Mouse (Mus musculus) ovary, adult 18-20 months (tissue): ENCODE results near the gene Plcxd2.

Experiments
- DNase-seq: peaks from one replicate; pipeline ENCODE4 v3.0.0; 2022; ENCODE audit warnings: low spot score, mixed read lengths

The Plcxd2 gene

DNA sequence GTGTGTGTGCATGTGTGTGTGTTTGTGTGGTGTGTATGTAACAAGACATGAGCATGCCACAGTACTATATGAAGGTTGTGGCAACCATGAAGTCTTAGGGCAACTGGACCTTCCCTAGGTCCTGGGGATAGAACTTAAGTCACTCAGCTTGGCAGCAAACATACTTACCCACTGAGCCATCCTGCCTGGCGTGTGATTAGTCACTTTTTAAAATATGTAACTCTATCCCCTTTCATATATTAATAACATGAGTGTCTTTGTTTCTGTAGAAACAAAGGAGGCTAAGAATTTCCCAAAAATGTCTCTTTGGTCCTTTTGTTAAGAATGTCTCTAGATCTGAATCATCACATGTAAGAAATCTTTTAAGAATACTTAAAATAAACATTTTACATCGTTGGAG is 72.6 kb downstream of the Plcxd2 start:
- DNase-seq: no peak

DNA sequence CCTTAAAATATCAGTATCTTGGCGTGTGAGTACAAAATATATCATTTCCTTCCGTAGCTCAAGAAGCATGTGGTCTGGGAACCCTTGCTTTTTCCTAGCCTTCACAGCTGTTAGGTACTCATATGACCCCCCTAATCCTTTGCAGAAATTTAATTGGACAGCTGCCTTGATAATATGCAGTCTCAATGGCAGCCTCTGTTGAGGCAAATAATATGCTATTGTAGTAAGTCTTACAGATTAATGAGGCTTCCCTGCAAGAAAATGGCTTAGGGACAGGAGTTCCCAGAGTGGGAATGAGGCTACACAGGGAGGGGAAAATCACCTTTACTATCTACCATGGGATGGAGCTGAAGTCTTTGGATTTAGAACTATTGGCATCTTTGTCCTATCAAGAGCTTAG is 73.5 kb downstream of the Plcxd2 start:
- no peak for DNase-seq

- no peak for DNase-seq
Observed at GRCm38 (mm10) chr16:45935956-45936483, 74.0 kb downstream of the Plcxd2 start.

DNA sequence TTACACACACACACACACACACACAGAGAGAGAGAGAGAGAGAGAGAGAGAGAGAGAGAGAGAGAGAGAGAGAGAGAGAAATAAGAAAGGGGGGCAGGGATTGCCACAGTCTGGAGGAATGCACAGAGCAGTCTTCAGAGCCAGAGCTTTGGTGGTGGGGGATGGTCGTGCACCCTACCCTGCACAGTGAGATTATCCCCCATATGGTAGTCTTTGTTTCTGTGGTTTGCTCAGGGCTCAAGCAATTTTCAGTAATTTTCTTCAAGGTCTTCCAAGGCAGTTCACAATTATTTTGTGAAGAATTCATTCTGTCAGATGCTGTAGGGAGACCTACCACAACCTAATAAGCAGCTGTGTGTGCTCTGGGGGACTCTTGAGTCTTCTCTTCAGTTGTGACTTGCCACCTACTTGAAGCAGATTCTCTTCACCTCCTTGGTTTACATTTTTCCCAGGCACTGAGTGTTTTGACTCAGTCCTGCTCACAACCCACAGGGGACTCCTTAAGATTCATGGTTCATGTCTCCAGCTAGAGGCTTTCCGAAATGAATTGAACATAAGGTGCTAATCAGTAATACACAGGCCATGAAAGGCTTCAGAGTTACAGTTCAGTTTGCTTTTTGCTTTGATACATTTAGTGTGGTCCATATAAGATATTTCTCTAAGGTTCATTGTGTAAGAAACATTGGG is 75.2 kb downstream of the Plcxd2 start:
- DNase-seq: no peak

GRCm38 (mm10) chr16:45930308-45930707 is 79.7 kb downstream of the Plcxd2 start:
- no peak for DNase-seq

DNA sequence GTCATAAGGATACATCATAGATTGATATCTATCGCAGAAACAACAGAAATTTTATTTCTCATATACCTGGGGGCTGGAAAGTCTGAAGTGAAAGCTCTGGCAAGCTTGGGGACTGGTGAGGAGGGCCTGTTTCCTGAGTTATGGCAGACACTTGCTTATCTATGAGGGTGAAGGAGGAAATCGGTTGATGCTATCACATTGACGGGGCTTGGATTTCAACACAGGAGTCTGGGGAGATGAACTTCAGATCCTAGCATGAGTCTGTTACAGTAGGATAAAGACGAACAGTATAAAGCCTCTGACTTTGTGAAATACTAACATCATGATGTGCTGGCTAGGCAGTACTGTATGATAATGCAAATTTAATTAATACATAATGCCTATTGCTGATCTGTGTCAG is 81.9 kb downstream of the Plcxd2 start:
- DNase-seq: no peak

DNA sequence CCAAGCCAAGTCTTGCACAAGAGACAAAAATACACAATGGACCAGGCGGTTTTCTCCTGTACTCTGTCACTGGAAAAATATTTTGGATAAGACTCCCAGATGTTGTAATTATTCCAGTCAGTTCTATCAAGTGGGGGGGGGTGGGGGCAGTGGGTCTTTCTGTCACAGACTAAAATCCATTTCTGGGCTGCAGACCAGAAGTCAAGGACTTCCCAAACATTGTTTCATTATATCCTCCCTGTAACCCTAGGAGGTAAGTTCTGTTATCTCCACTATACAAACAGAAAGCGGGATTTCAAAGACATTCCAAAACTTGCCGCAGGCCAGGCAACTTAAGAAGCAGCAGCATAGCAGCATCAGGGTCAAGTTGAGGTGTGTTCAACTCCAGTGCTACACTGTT is 82.4 kb downstream of the Plcxd2 start:
- no peak for DNase-seq

DNA sequence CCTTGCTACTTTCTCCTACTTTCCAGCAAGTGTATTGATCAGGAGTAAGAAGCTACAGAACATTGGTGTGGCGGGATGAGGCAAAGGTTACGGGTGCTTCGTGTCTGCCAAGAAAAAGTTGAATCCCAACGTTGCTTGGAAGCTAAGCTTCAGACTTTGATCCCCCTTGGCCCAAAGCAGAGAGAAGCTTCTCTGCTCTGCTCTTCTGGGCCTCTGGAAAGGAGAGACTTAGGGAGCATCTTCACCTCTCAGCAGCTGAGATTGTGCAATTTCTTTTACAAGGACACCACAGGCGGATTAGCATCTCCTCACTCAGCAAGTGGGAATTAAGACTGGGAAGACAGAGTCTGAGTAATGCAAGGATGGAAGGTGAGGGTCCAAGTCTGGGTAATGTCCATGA is 83.1 kb downstream of the Plcxd2 start:
- DNase-seq: no peak

- DNase-seq: no peak
Observed at GRCm38 (mm10) chr16:45923731-45924424, 86.1 kb downstream of the Plcxd2 start.

DNA sequence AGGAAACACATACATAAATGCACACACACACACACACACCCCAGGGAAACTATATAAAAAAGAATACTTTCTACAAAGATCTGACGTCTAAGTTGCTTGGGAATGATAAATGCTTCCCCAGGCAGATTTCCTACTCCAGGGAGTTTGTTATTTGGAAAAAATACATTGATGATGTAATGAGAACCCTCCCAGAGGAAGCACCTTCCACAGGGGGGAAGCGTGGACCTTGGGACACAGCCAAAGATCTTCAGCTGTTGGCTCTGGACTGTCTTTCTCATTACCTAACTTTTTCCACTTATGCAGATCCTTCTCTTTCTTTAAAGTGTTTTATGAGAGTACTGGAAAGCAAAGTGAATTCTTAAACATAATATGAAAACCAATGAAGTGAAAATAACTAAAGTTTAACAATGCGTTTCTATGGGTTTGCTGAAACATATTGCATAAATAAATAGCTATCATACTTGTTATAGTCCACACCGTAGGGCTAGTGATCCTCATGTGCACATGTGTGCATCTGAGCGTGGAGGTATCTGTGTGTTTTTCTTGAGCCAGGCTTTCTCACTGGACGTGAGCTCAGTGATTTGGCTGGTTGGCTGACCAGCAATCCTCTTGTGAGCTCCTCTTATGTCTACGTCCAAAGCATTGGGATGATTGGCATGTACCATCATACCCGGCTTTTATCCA is 87.3 kb downstream of the Plcxd2 start:
- DNase-seq: no peak

DNA sequence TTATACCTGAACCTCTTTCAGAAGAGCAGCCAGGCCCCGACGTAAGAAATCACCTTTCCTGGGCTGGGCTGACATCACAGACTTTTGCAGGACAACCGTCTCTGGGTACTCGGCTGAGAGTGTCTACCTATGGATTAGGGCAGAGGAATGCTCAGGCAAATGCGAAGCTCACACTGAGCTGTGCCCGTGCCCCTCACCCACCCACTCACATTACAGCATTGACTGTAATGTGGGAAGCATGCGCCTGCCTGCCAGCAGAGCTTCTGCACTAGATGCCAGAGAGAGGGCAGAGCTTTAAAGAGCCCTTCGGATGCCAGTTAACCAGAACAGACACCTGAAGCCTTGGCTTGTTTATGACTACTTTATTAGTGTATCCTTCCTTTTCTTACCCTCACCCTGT is 90.4 kb downstream of the Plcxd2 start:
- no peak for DNase-seq
